ENCODE assay signal across 24 mouse cellular contexts in genomic region chr1:35836552-35836951, GRCm38 (mm10).
A peak's percentile ranks its signal among the peaks of the same experiment; 100 is the strongest.
DNase-seq lines count a peak whose midpoint lies in the region; ATAC-seq and TF ChIP-seq lines count a peak whose summit lies in the region.
"Had no signal": no experiment of that assay in that cellular context is flagged by ENCODE, and none has a peak within 500 bp of the region (broad histone marks: within the 10 kb centered on the region; RNA-seq: fewer than 3 reads in every experiment).

No protein-coding gene starts in this region.

- ATAC-seq in kidney, embryonic 15.5 days (replicated peaks; ENCODE audit: low FRiP score), result no peak
- peak; percentile 88 for ATAC-seq in liver, postnatal 0 days
- no peak for ATAC-seq in liver, embryonic 12.5 days
- ATAC-seq: activated CD4-positive, CD25-positive, alpha-beta regulatory T cell, adult 4 months; CD4-positive, CD25-positive, alpha-beta regulatory T cell, adult 4 months; forebrain, embryonic 13.5 days; forebrain, embryonic 15.5 days; Patski had no signal

- no peaks in the 10 kb centered on the region for H3K4me1 ChIP-seq in kidney, embryonic 15.5 days
- H3K4me1 ChIP-seq in liver, postnatal 0 days (ENCODE audit: insufficient read depth), result no peaks in the 10 kb centered on the region
- H3K4me1 ChIP-seq in liver, embryonic 12.5 days, result no peaks in the 10 kb centered on the region
- H3K4me1 ChIP-seq: embryonic facial prominence, embryonic 10.5 days; embryonic facial prominence, embryonic 12.5 days; forebrain, embryonic 13.5 days; forebrain, embryonic 15.5 days had no signal

- no peak overlapping the region for H3K4me2 ChIP-seq in kidney, embryonic 15.5 days
- H3K4me2 ChIP-seq in liver, postnatal 0 days (ENCODE audit: low read depth, low read length), result no peak overlapping the region
- no peak overlapping the region for H3K4me2 ChIP-seq in liver, embryonic 12.5 days
- H3K4me2 ChIP-seq: embryonic facial prominence, embryonic 12.5 days; forebrain, embryonic 13.5 days; forebrain, embryonic 15.5 days had no signal

- H3K27me3 ChIP-seq in kidney, embryonic 15.5 days, result no peaks in the 10 kb centered on the region
- no peaks in the 10 kb centered on the region for H3K27me3 ChIP-seq in liver, postnatal 0 days (ENCODE audit: insufficient read depth, low read length)
- no peaks in the 10 kb centered on the region for H3K27me3 ChIP-seq in liver, embryonic 12.5 days (replicated peaks)
- H3K27me3 ChIP-seq: CH12.LX; embryonic facial prominence, embryonic 12.5 days; forebrain, embryonic 13.5 days; forebrain, embryonic 15.5 days; Patski had no signal

- WGBS in kidney, embryonic 15.5 days, result 74% methylated on average over 5 of the region's 5 CpGs
- WGBS in liver, postnatal 0 days (ENCODE audit: insufficient replicate concordance), result 58% methylated on average over 5 of the region's 5 CpGs
- WGBS in liver, embryonic 12.5 days (ENCODE audit: insufficient replicate concordance), result 66% methylated on average over 5 of the region's 5 CpGs

- H3K9me3 ChIP-seq in kidney, embryonic 15.5 days (replicated peaks), result no peaks in the 10 kb centered on the region
- H3K9me3 ChIP-seq in liver, postnatal 0 days (ENCODE audit: low read length), result no peaks in the 10 kb centered on the region
- H3K9me3 ChIP-seq in liver, embryonic 12.5 days (replicated peaks), result no peaks in the 10 kb centered on the region
- H3K9me3 ChIP-seq: embryonic facial prominence, embryonic 10.5 days; embryonic facial prominence, embryonic 12.5 days; forebrain, embryonic 15.5 days; G1E had no signal

- H3K36me3 ChIP-seq in kidney, embryonic 15.5 days, result no peaks in the 10 kb centered on the region
- no peaks in the 10 kb centered on the region for H3K36me3 ChIP-seq in liver, postnatal 0 days (replicated peaks; ENCODE audit: insufficient read depth, low read length)
- no peaks in the 10 kb centered on the region for H3K36me3 ChIP-seq in liver, embryonic 12.5 days
- H3K36me3 ChIP-seq: embryonic facial prominence, embryonic 10.5 days; embryonic facial prominence, embryonic 12.5 days; forebrain, embryonic 15.5 days; G1E had no signal

- H3K4me3 ChIP-seq in kidney, embryonic 15.5 days (replicated peaks), result no peak overlapping the region
- H3K4me3 ChIP-seq in liver, postnatal 0 days (ENCODE audit: low read depth, low read length), result no peak overlapping the region
- no peak overlapping the region for H3K4me3 ChIP-seq in liver, embryonic 12.5 days
- H3K4me3 ChIP-seq: embryonic facial prominence, embryonic 10.5 days; embryonic facial prominence, embryonic 12.5 days; forebrain, embryonic 13.5 days; forebrain, embryonic 15.5 days had no signal

- TF ChIP-seq EP300 in liver, postnatal 0 days (IDR thresholded peaks at IDR 0.05; ENCODE audit: low read depth), result no peak; the same call in 1 of the 2 replicates

- intact Hi-C loops in heart, postnatal 25 days (cut with DNase I), result no loop called here

- H3K9ac ChIP-seq in kidney, embryonic 15.5 days, result no peak overlapping the region
- no peak overlapping the region for H3K9ac ChIP-seq in liver, postnatal 0 days (replicated peaks)
- H3K9ac ChIP-seq in liver, embryonic 12.5 days, result no peak overlapping the region
- H3K9ac ChIP-seq: embryonic facial prominence, embryonic 12.5 days; forebrain, embryonic 13.5 days; forebrain, embryonic 15.5 days had no signal

- no peak overlapping the region for H3K27ac ChIP-seq in kidney, embryonic 15.5 days
- H3K27ac ChIP-seq in liver, postnatal 0 days (ENCODE audit: low read depth), result peak overlapping the region; percentile 79
- no peak overlapping the region for H3K27ac ChIP-seq in liver, embryonic 12.5 days
- H3K27ac ChIP-seq: embryonic facial prominence, embryonic 10.5 days; embryonic facial prominence, embryonic 12.5 days; forebrain, embryonic 13.5 days; forebrain, embryonic 15.5 days had no signal

- DNase-seq in heart, adult 11 months, result peak; percentile 19
- DNase-seq in heart, postnatal 25 days (ENCODE audit: low spot score), result no peak
- DNase-seq in kidney, adult 9 months, result peak; percentile 59
- no peak for DNase-seq in liver, postnatal 0 days
- DNase-seq: adrenal gland, adult 8-10 months; adrenal gland, postnatal 14 days; adrenal gland, postnatal 36 days; B cell, adult 2 months; cerebellum, adult 11-12 months; cerebellum, adult 2 months; cerebellum, adult 9-10 months; cerebellum, postnatal 10 days; cerebellum, postnatal 25 days had no signal

- no peak for TF ChIP-seq CTCF in liver, postnatal 0 days (IDR thresholded peaks at IDR 0.05; ENCODE audit: low read depth)

Comparison
In these comparisons a context has a peak if more than half of its experiments do, and no peak if none do; other contexts are left out.
1. DNase-seq: peak in heart, adult 11 months (single experiment) and kidney, adult 9 months (single experiment); none in heart, postnatal 25 days (single experiment) and liver, postnatal 0 days (single experiment).